Mouse (Mus musculus): ENCODE results near the gene Nsdhl.

DNA sequence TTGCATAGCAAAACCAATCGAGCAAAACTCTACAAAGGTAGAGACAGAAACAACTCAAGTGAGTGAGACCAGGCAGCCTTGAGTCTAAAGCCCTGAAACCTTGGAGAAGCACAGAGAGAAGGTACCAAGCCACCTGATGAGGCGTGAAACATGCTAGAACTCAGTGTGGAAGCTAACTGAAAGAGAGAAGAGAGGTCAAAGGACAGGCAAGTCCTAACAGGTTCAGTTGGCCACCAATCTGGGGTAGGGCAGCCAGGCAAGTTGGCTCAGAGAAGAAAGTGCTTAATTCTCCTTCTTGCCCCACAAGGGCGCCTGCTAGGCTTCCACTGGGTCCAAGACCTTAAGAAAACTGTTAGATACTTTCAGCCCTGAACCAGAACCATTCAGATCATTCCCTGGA lies 43.2 kb downstream of the Nsdhl start:
- TF ChIP-seq POLR2A (IDR thresholded peaks at IDR 0.05; ENCODE audit: low read depth, low read length) (no peak), CTCF (IDR thresholded peaks at IDR 0.05; ENCODE audit: extremely low read depth, insufficient read depth, insufficient read length, insufficient replicate concordance) (no peak)
